Mouse (Mus musculus): ENCODE data around the gene Golt1a.

DNA sequence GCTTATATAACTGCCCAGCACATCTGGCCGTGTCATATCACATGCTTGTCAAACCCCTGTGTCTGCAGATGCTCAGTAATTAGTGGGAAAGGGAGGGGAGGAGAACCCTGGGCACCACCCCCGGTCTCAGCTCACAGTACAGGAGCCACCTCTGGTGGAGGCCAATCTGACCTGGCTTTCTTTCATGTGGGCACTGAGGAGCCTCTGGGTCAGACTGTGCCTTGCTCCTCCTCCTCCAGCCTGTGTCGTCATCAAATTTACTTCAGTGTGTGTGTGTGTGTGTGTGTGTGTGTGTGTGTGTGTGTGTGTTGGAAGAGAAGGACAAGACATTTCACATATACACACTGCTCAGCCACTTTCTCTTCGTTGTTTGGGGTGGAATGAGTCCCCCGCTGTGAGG, 13.7 kb downstream of the Golt1a start:
- no peak for TF ChIP-seq GATA1 (IDR thresholded peaks at IDR 0.05; ENCODE audit: borderline replicate concordance, low read length)
- no peak for TF ChIP-seq FLI1 (IDR thresholded peaks at IDR 0.05; ENCODE audit: low read length)
